Mouse (Mus musculus): Measurements from ENCODE around the gene Pdzd9.

GRCm38 (mm10) chr7:120677764-120678531 lies 7.8 kb upstream of the Pdzd9 start:
- TF ChIP-seq CTCF (IDR thresholded peaks at IDR 0.05; ENCODE audit: extremely low read depth, insufficient read depth, low read length) (no peak), POLR2A (IDR thresholded peaks at IDR 0.05; ENCODE audit: extremely low read depth, insufficient read depth, low read length) (no peak)

All from cortical plate, adult 2 months (tissue).